Mouse (Mus musculus) embryonic fibroblast, embryonic 13.5 days (primary cell): ENCODE results near the gene Igsf21.

Experiments
- CTCF ChIP-seq: IDR thresholded peaks from 2 replicates; pipeline ENCODE4 v1.5.1; 2011; ENCODE audit warnings: mild to moderate bottlenecking, control low read depth, low read length, moderate library complexity, borderline replicate concordance; ENCODE audit not compliant: insufficient read depth
- POLR2A ChIP-seq: IDR thresholded peaks from 2 replicates; pipeline ENCODE4 v1.6.1; 2011; ENCODE audit warnings: low read depth, mild to moderate bottlenecking, control low read depth, low read length, moderate library complexity

DNA sequence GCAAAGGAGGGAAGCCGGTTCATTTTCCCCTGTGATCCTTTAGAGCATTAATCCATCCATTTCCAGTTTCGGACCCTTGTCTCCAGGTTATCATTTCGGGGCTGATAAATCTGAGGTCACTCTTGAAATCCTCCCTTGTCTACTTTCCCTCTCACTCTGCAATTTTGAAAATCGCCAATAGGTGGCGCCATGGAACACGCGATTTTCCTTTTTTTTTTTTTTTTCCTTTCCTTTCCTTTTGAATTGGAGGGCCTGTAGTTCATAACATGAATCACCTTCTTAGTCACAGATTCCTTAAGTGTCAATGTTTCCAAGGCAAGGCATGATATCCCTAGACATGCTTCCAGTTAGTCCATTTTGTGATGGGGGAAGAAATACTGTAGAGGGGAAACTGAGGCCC, 5.8 kb upstream of the Igsf21 start:
- TF ChIP-seq POLR2A (no peak), CTCF (no peak)
